Mouse (Mus musculus) forebrain, embryonic 12.5 days (tissue): ENCODE results near the gene Crb2. TPM values are rescaled to one million over a fixed set of nuclear protein-coding genes. Genes with fewer than 3 reads are reported as not detected.

Experiments used
- ATAC-seq: fragments of 200-750 bp; cut with Nextera tagmentation; 2 replicates; pipeline ENCODE4 v1.8.0; 2017; ENCODE audit warnings: moderate TSS enrichment; ENCODE audit not compliant: low FRiP score
- H3K27ac ChIP-seq: fragments of 300-500 bp; sonication (generic); 2 replicates; pipeline ENCODE4 v1.5.1; 2016; ENCODE audit warnings: mild to moderate bottlenecking
- H3K27me3 ChIP-seq: fragments of 300-500 bp; sonication (generic); 2 replicates; pipeline ENCODE4 v1.6.1; 2016; ENCODE audit warnings: mild to moderate bottlenecking
- H3K36me3 ChIP-seq: fragments of 300-500 bp; sonication (generic); replicated peaks from 2 replicates; pipeline ENCODE4 v1.6.1; 2016; ENCODE audit warnings: mild to moderate bottlenecking
- H3K4me1 ChIP-seq: fragments of 300-500 bp; sonication (generic); 2 replicates; pipeline ENCODE4 v1.6.1; 2016
- H3K4me2 ChIP-seq: fragments of 300-500 bp; sonication (generic); 2 replicates; pipeline ENCODE4 v1.6.1; 2016; ENCODE audit warnings: mild to moderate bottlenecking, moderate library complexity
- H3K4me3 ChIP-seq: fragments of 300-500 bp; sonication (generic); replicated peaks from 2 replicates; pipeline ENCODE4 v1.5.1; 2016; ENCODE audit warnings: mild to moderate bottlenecking
- H3K9ac ChIP-seq: fragments of 300-500 bp; sonication (generic); 2 replicates; pipeline ENCODE4 v1.6.1; 2016; ENCODE audit warnings: mild to moderate bottlenecking
- H3K9me3 ChIP-seq: fragments of 300-500 bp; sonication (generic); 2 replicates; pipeline ENCODE4 v1.6.1; 2016
- WGBS: fragments of 180-500 bp; shearing (Covaris S2); methylation state at CpG from one replicate; pipeline ENCODE4 v1.1.7; 2016; 5-methylcytosine and 5-hydroxymethylcytosine counted together
- polyA plus RNA-seq: library from polyadenylated mRNA; unstranded; fragments of >200 nt; fragmentation: Nextera tagmentation; extraction: Ambion mirVana; gene quantifications from 2 replicates; pipeline ENCODE4 v1.2.1, GENCODE M21; 2016

Gene Crb2
- polyA plus RNA-seq, 1 experiment from 2014 or later = 24.9 TPM

- WGBS = 86% methylated on average over 8 of the region's 8 CpGs
- Histone ChIP-seq H3K27ac (no peak overlapping the region), H3K27me3 (peaks cover 4% of the 10 kb centered on the region; the same call in 1 of the 2 replicates), H3K9me3 (no peaks in the 10 kb centered on the region), H3K4me1 (peaks cover 39% of the 10 kb centered on the region), H3K4me2 (no peak overlapping the region), H3K9ac (no peak overlapping the region), H3K36me3 (peaks cover 3% of the 10 kb centered on the region; the same call in 1 of the 2 replicates), H3K4me3 (no peak overlapping the region)
- ATAC-seq = no peak
Measured at GRCm38 (mm10) chr2:37814820-37815361, 38.8 kb downstream of the Crb2 start.

GRCm38 (mm10) chr2:37815676-37816075 is 39.6 kb downstream of the Crb2 start:
- Histone ChIP-seq H3K36me3 (peaks cover 3% of the 10 kb centered on the region; the same call in 1 of the 2 replicates), H3K4me2 (no peak overlapping the region), H3K9me3 (no peaks in the 10 kb centered on the region), H3K9ac (no peak overlapping the region), H3K4me3 (no peak overlapping the region), H3K27ac (no peak overlapping the region), H3K27me3 (peaks cover 4% of the 10 kb centered on the region; the same call in 1 of the 2 replicates), H3K4me1 (peaks cover 44% of the 10 kb centered on the region)
- ATAC-seq = 0 out of 2 replicates have a peak, but pooled peaks have one; percentile 47
- 11% methylated on average over 3 of the region's 3 CpGs for WGBS

- no peak overlapping the region; the same call in 1 of the 2 replicates for H3K9ac ChIP-seq
- peaks cover 4% of the 10 kb centered on the region; the same call in 1 of the 2 replicates for H3K27me3 ChIP-seq
- ATAC-seq = peak; percentile 62
- no peaks in the 10 kb centered on the region for H3K9me3 ChIP-seq
- H3K27ac ChIP-seq = peak overlapping the region; percentile 83
- no peaks in the 10 kb centered on the region for H3K36me3 ChIP-seq
- H3K4me3 ChIP-seq = no peak overlapping the region
- 0% methylated on average over 5 of the region's 5 CpGs for WGBS
- H3K4me2 ChIP-seq = no peak overlapping the region
- H3K4me1 ChIP-seq = peaks cover 44% of the 10 kb centered on the region
Measured at GRCm38 (mm10) chr2:37818761-37819525, 42.9 kb downstream of the Crb2 start.

GRCm38 (mm10) chr2:37819526-37820152 is 43.6 kb downstream of the Crb2 start:
- H3K27me3 ChIP-seq = peaks cover 4% of the 10 kb centered on the region; the same call in 1 of the 2 replicates
- H3K36me3 ChIP-seq = no peaks in the 10 kb centered on the region
- H3K9me3 ChIP-seq = no peaks in the 10 kb centered on the region
- no peak overlapping the region for H3K4me2 ChIP-seq
- 31% methylated on average over 4 of the region's 4 CpGs for WGBS
- peaks cover 44% of the 10 kb centered on the region for H3K4me1 ChIP-seq
- ATAC-seq = no peak
- no peak overlapping the region for H3K9ac ChIP-seq
- H3K4me3 ChIP-seq = no peak overlapping the region
- H3K27ac ChIP-seq = peak overlapping the region; percentile 83

GRCm38 (mm10) chr2:37822122-37822521 is 46.1 kb downstream of the Crb2 start:
- ATAC-seq = no peak
- no peaks in the 10 kb centered on the region for H3K9me3 ChIP-seq
- 55% methylated on average over 5 of the region's 5 CpGs for WGBS
- peak overlapping the region; percentile 32; the same call in 1 of the 2 replicates for H3K27ac ChIP-seq
- no peaks in the 10 kb centered on the region for H3K27me3 ChIP-seq
- no peak overlapping the region for H3K9ac ChIP-seq
- H3K4me1 ChIP-seq = peaks cover 41% of the 10 kb centered on the region
- no peak overlapping the region for H3K4me3 ChIP-seq
- no peak overlapping the region for H3K4me2 ChIP-seq
- H3K36me3 ChIP-seq = no peaks in the 10 kb centered on the region

GRCm38 (mm10) chr2:37823826-37824225 is 47.8 kb downstream of the Crb2 start:
- Histone ChIP-seq H3K9ac (no peak overlapping the region), H3K9me3 (no peaks in the 10 kb centered on the region), H3K36me3 (no peaks in the 10 kb centered on the region), H3K4me2 (no peak overlapping the region), H3K4me1 (peaks cover 28% of the 10 kb centered on the region), H3K27me3 (no peaks in the 10 kb centered on the region), H3K4me3 (no peak overlapping the region), H3K27ac (no peak overlapping the region)
- 84% methylated on average over 2 of the region's 2 CpGs for WGBS
- no peak for ATAC-seq

- Histone ChIP-seq H3K9me3 (no peaks in the 10 kb centered on the region), H3K9ac (no peak overlapping the region), H3K36me3 (no peaks in the 10 kb centered on the region), H3K27me3 (no peaks in the 10 kb centered on the region), H3K4me3 (no peak overlapping the region), H3K4me2 (0 out of 2 replicates have a peak overlapping the region, but pooled peaks have one; percentile 8), H3K4me1 (peaks cover 36% of the 10 kb centered on the region), H3K27ac (peak overlapping the region; percentile 82)
- ATAC-seq = peak; percentile 83
- WGBS = 10% methylated on average over 9 of the region's 9 CpGs
Measured at GRCm38 (mm10) chr2:37829758-37830275, 53.8 kb downstream of the Crb2 start.

- Histone ChIP-seq H3K4me2 (no peak overlapping the region), H3K9me3 (no peaks in the 10 kb centered on the region), H3K9ac (no peak overlapping the region), H3K4me1 (peaks cover 36% of the 10 kb centered on the region), H3K36me3 (no peaks in the 10 kb centered on the region), H3K27ac (peak overlapping the region; percentile 59), H3K4me3 (no peak overlapping the region), H3K27me3 (no peaks in the 10 kb centered on the region)
- 65% methylated on average over 10 of the region's 10 CpGs for WGBS
- ATAC-seq = no peak
Measured at GRCm38 (mm10) chr2:37832253-37832652, 56.2 kb downstream of the Crb2 start.

- no peak for ATAC-seq
Measured at GRCm38 (mm10) chr2:37836926-37837325, 60.9 kb downstream of the Crb2 start.

GRCm38 (mm10) chr2:37837542-37837941 is 61.5 kb downstream of the Crb2 start:
- Histone ChIP-seq H3K9ac (no peak overlapping the region), H3K4me2 (no peak overlapping the region), H3K4me3 (no peak overlapping the region), H3K27ac (no peak overlapping the region), H3K4me1 (peaks cover 23% of the 10 kb centered on the region), H3K36me3 (no peaks in the 10 kb centered on the region), H3K27me3 (no peaks in the 10 kb centered on the region), H3K9me3 (no peaks in the 10 kb centered on the region)
- 93% methylated on average over 3 of the region's 3 CpGs for WGBS
- ATAC-seq = no peak

More at GRCm38 (mm10) chr2:37836926-37837325, 60.9 kb downstream of the Crb2 start:
- Histone ChIP-seq H3K4me1 (peaks cover 22% of the 10 kb centered on the region), H3K27ac (no peak overlapping the region), H3K9me3 (no peaks in the 10 kb centered on the region), H3K4me2 (no peak overlapping the region), H3K27me3 (no peaks in the 10 kb centered on the region), H3K9ac (no peak overlapping the region), H3K4me3 (no peak overlapping the region), H3K36me3 (no peaks in the 10 kb centered on the region)
- WGBS = 94% methylated on average over 3 of the region's 3 CpGs

GRCm38 (mm10) chr2:37838202-37838984 is 62.3 kb downstream of the Crb2 start:
- Histone ChIP-seq H3K4me3 (no peak overlapping the region), H3K4me1 (peaks cover 27% of the 10 kb centered on the region), H3K4me2 (no peak overlapping the region), H3K27ac (no peak overlapping the region), H3K9me3 (no peaks in the 10 kb centered on the region), H3K27me3 (no peaks in the 10 kb centered on the region), H3K36me3 (no peaks in the 10 kb centered on the region), H3K9ac (no peak overlapping the region)
- no peak for ATAC-seq
- 93% methylated on average over 7 of the region's 7 CpGs for WGBS

GRCm38 (mm10) chr2:37839922-37840321 is 63.9 kb downstream of the Crb2 start:
- ATAC-seq = no peak
- Histone ChIP-seq H3K4me2 (no peak overlapping the region), H3K27me3 (no peaks in the 10 kb centered on the region), H3K36me3 (no peaks in the 10 kb centered on the region), H3K9ac (no peak overlapping the region), H3K27ac (no peak overlapping the region), H3K4me1 (peaks cover 32% of the 10 kb centered on the region), H3K9me3 (no peaks in the 10 kb centered on the region), H3K4me3 (no peak overlapping the region)
